Mouse (Mus musculus): ENCODE measurements at regions not wholly inside any gene's neighbourhood (a gene's known extent, or its start where the extent isn't known, plus 50 kb on each side); places are given as distances from the start of the nearest gene placed in this dataset.

- TF ChIP-seq CTCF (conservative IDR thresholded peaks at IDR 0.05; ENCODE audit: low read length) (no peak), POU5F1 (IDR thresholded peaks at IDR 0.05; ENCODE audit: borderline replicate concordance, low read length) (no peak), NANOG (IDR thresholded peaks at IDR 0.05; ENCODE audit: borderline replicate concordance, low read length) (no peak)
Observed at GRCm38 (mm10) chr1:88799789-88800188, 97.8 kb upstream of the Arl4c start.

Measured in E14TG2a.4 (cell line).